Mouse (Mus musculus): ENCODE measurements at regions not wholly inside any gene's neighbourhood (a gene's known extent, or its start where the extent isn't known, plus 50 kb on each side); places are given as distances from the start of the nearest gene placed in this dataset.

- no peak for TF ChIP-seq CTCF (IDR thresholded peaks at IDR 0.05; ENCODE audit: low read depth)
- no peak for TF ChIP-seq EP300 (IDR thresholded peaks at IDR 0.05; ENCODE audit: low read depth)
Measured at GRCm38 (mm10) chr3:117155274-117155673, 186.5 kb upstream of the Palmd start.
